Mouse (Mus musculus) liver, embryonic 14.5 days (tissue): Measurements from ENCODE around the gene Gm49394.

Experiments used
- CTCF ChIP-seq: IDR thresholded peaks from 2 replicates; pipeline ENCODE4 v1.5.1; 2016; ENCODE audit warnings: antibody characterized with exemption, low read depth, control low read depth
- EP300 ChIP-seq: IDR thresholded peaks from 2 replicates; pipeline ENCODE4 v1.6.1; 2016; ENCODE audit warnings: antibody characterized with exemption, low read depth

DNA sequence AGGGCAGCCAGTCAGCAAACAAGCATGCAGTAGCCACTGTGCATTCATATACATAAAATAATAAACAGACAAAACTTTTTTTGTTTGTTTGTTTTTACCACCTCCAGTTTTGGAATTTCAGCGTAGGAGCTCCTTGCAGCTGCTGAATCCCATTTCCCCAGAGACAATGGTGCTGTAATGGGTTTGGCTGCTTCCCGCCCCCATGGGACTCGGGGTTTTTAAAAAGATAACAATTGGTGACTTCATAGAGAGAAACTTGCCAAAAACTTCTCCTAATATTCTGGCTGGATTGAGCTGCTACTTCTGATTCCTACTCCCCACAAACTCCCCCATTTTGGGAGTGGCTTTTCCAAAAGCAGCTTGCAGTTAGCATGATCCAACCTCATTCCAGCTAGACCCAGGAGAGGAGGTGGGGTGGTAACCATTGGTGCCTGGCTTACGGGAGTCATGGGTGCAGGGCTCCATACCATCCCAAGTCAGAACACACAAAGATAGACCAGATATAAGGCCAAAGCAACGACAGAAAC lies 29.7 kb upstream of the Gm49394 start:
- TF ChIP-seq CTCF, result no peak
- TF ChIP-seq EP300, result no peak
